Mouse (Mus musculus) adrenal gland, adult 2 months (tissue): ENCODE measurements around the gene Paqr5. TPM values are rescaled to one million over a fixed set of nuclear protein-coding genes. Genes with fewer than 3 reads are reported as not detected.

Experiments
- DNase-seq: peaks from one replicate; pipeline ENCODE4 v3.0.0; 2021
- long read RNA-seq: library from polyadenylated mRNA; stranded (forward); transcript quantifications from one replicate; pipeline ENCODE4 v2.0.0, GENCODE M21; 2021
- polyA plus RNA-seq: library from polyadenylated mRNA; depleted of rRNA; stranded (reverse); fragments of >200 nt; gene quantifications from 2 replicates; pipeline ENCODE4 v1.2.3, GENCODE M21; 2012; rRNA removed
- total RNA-seq, 2 experiments: library from RNA; stranded (reverse); gene quantifications; 2 replicates each; pipeline ENCODE4 v1.2.3; 2021

Paqr5 gene
- total RNA-seq (10 to 100 TPM in 1 of 2 experiments, under 1 TPM in 1; 0.93 to 16.3 TPM), polyA plus RNA-seq (16.8 and 22.9 TPM in 2 replicates)
- long read RNA-seq, partial matches to known transcripts = 0 of 1 reads
- long read RNA-seq, other reads (novel, unspliced or antisense) = 0 of 1 reads

DNA sequence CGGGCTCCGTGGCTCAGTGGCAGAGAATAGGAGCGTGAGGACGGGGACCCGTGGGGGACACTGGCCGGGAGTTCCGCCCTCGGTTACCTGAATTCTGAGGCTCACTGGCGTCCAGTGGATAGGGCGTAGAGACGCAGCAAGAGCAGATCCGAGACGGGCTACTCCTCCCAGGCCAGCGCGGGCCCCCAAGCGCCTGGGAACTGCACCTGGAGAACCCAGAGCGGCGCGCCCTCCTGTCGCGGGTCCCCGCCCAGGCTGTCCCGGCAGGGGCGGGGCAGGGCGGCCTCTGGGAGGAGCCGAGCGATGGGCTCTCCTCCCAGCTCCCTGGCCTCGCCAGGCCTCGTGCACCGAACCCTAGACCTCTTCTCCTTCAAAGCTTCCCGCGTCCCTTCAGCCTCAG is at the start of gene Paqr5:
TSS of gene Paqr5 (minus strand) at position 257 of the 400 bp plus-strand sequence.
- peak; percentile 80 for DNase-seq

DNA sequence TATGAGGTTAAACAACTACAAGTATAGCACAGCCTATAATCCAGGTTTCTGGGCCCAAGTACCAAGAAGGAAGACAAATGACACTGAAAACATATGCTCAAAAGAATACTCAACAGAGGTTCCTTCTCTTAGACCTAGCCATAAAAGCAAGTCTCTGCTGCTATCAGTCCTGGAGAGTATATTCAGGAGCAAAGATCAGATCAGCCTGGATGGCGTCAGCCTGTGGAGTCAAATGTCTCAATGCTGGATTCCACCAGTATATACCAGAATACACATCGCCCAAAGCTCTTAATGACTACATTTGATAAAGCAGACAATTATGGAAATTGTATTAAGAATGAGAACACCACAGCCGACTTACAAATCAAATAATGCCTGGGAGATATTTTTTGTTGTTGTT is 35.6 kb upstream of the Paqr5 start:
- no peak for DNase-seq

DNA sequence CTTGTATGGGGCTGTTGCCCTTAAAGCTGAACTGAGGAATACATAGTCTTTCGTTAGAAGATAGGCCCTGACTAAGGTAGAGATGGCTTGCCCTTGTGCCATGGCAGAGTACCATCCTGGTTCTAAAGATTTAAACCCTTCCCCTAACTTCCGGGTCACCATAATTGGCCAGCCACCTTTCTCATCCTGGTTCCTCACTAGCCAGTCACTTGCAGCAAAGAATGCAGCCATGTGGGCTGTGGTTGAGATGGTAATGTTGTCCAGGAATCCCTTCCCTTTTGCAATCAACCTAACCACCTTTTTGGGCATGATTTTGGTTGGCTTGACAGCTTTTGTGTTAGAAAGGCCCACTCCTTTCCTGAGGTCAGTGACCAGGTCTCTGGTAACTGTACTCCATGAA is 33.8 kb upstream of the Paqr5 start:
- no peak for DNase-seq

DNA sequence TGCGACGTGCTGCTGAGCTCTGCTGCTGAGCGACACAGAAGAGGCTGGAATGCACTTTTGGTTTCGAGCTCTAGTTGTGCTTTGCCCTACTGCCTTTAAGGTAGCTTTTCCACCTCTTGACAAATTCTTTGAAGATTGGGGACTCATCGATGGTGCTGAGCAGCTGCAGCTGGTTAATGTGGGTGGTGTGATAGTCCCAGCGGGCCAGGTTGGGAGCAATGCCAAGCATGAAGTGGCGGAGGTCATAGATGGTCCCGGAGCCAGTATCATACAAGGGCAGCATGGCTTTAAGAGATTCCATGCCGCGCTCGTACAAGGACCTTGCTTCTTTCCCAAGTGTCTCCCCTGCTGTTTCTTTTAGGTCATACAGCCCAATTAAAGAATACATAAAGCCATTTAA is 33.3 kb upstream of the Paqr5 start:
- no peak for DNase-seq

DNA sequence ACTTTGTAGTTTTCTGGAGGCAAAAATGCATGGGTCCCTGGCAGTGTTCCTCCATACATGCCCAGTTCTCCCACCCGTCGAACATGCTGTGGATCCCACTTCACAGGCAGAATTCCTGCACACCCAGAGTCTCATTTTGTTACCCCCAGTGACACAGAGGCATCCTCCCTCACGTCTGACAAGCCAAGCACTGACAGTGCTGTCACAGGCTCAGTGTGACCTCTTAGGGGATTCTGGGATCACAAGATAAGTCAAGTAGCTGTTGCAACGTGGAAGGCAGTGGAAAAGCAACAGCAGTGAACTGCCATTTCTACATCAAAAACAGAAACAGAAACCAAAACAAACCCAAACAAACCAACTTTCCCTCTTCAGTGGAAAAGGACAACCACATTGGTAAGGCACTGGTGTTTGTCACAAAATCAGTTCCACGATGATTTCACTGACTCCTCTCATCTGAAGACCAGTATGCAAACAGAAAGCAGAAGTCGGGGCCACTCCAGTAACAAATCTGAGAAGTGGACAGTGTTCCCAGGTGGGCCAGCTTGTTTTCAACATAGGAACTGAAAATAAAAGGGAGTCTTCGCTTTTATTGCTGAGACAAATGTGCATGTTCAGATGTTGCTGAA is 31.3 kb upstream of the Paqr5 start:
- no peak for DNase-seq

DNA sequence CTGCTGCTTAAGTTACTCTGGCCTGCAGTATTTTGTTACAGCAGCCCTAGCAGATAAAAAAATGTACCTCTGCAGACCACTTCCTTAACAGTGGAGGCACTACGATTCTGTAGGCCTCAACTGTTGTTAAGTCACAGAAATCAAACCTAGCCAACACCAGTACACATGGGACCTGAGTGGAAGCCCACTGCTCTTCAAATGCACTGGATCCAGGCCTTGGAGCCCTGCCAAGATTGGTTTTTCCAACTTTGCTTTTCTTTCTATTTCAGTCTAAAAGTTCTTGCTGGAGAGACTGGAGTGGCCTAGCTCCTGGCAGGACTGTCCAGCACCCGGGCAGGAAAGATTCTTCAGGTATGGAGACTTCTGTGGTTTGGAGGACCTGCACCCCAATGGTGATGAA is 29.6 kb upstream of the Paqr5 start:
- no peak for DNase-seq

DNA sequence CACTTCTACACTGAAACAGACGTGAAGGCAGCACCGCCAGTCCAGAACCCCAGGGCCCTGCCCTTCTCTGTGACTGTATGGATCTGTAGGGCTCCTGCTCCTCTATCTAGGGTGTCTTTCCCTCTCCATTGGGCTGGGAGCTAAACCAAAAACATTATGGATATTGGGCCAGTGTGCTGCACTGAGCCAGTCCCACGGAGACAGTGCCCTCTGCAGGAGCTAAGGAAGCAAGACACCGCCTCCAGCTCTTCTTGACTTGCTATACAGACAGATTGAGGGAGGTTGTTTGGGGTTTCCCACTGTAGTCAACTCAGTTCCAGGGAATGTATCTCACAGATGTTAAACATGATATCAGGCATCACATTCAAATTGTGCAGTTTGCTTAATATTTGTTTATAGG is 24.1 kb upstream of the Paqr5 start:
- no peak for DNase-seq

DNA sequence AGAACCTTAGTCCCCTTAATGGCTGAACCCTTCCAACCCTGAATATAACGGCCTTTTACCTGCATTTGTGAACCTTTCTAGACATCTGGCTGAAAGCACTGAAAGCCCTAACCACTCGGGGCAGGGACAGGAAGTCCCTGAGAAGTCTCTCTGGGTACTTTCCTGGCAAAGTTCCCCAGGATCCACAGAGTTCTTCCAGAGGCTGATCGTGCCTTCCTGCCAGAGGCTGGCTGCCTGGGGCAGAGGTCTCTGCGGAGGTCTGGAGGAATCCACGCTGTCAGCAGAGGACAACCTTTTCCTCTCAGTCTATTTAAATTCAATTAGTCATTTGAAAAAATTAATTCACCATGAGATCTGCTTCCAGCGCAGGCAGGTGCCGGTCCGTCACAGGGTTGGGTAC is 22.5 kb upstream of the Paqr5 start:
- DNase-seq = no peak

DNA sequence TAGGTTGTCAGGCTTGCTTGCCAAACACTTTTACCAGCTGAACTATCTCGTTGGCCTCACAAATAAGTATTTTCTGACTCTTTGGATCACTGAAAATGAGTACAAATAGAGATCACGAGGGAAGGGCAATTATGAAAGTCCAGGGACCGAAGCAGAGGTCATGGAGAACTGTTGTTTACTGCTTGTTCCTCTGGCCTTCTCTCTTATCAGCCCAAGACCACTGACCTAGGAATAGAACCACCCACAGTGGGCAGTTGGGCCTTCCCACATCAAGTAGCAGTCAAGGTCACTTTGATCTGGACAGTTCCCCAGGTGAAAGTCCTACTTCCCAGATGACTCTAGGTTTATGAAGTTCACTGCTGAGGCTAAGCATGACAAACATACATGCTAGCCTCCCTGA is 15.5 kb upstream of the Paqr5 start:
- no peak for DNase-seq

DNA sequence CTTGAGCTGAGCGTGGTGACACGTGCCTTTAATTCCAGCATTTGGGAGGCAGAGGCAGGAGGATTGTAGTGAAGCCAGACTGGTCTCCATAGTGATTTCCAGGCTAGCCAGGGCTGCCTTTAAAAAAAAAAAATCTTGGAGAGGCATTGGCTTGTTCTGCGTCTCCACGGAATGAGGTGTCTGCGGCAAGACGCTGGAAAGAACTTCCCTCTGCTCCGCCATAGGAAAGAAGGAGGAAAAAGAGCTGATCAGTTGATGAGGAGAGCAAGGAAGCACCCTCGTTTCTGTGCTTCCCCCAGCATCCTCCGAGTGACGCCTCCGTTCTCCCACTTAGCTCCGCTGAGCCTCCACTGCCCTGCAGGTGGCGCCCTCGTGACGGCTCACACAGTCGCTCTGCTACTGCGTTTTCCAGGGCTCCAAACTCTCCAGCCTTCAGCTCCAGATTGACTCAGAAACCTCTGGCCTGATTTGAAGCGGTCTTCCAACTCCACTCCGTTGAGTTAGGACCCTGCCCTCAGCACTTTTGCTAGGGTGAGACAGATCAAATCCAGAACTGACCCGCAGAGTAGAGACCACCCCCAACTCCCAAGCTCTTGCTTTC is 13.5 kb upstream of the Paqr5 start:
- peak; percentile 89 for DNase-seq

DNA sequence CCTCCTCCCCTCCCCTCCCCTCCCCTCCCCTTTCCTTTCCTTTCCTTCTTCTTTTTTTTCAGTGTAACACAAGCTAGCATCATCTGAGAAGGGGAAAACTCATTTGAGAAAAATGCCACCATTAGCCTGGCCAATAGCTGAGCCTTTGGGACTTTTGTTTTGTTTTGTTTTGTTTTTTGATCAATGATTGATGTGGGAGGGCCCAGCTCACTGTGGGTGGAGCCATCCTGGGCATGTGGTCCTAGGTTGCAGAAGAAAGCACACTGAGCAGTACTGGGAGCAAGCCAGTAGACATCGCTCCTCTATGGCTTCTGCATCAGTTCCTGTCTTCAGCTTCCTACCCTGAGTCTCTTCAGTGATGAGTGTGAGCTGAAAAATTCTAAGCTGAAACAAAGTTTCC is 9.2 kb upstream of the Paqr5 start:
- no peak for DNase-seq

DNA sequence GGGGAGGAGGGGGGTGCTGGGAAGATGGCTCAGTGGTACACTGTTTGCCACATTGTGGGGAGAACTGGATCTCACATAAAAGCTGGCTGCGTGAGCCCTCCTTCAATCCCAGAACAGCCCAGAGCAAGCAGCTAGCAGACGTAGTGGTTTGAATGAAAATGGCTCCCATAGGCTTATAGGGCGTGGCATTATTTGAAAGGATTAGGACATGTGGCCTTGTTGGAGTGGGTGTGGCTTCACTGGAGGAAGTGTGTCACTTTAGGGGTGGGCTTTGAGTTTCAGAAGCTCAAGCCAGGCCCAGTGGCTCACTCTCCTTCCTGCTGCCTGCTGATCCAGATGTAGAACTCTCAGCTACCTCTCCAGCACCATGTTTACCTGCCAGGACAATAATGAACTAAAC is 5.5 kb upstream of the Paqr5 start:
- no peak for DNase-seq

DNA sequence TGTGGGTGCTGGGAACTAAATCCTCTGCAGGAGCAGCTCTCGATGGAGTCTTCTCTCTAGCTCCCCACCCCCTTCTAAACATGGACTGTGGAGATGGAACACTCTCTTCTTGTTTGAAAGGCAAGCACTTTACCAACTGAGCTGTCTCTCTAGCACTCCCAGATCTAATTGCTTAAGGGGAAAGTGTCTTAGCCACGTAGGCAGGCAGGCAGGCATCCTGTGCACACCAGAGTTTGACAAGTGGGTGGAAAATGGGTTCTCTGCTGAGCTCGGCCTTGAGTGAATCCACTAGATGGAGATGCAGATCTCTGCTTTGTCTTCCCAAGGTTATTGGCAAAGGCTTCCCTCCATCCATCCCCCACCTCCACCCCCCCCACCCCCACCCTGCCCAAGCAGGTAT is 1.4 kb upstream of the Paqr5 start:
- no peak for DNase-seq

DNA sequence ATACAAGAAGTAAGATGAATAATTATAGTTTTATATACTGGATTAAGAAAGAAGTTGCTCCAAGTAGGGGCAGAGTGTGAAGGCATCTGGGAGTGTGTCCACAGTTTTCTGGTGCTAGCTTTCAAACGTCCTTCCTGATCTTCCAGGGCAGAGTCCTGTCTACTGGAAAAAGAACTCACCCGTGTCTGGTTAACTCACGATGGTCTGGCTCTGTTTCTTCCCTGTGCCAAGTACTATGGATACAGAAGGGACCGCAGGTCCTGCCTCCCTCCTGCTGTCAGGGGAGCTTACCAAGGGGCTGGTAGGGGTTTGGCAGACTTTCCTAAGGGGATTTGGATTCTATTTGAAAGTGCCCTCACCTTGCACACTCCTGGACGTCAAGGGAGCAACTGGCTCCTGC is 1.6 kb downstream of the Paqr5 start:
- DNase-seq = no peak

DNA sequence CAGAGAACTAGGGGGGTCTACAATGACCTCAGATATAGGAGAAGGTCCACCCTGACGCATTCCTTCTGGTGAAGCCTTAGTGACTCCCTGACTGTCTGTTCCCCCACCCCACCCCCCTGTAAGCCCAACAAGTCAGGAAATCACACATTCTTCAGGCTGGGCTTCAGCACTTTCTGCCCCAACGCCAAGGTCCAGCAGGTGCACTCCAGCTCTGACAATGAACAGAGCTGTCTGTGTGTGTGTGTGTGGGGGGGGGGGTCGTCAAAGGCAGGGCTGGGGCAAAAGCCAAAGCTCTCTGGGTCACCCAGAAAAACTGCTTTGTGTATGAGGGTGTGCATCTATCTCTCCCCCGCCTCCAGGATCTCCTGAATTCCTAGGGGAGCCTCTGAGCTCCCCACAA is 2.8 kb downstream of the Paqr5 start:
- no peak for DNase-seq

DNA sequence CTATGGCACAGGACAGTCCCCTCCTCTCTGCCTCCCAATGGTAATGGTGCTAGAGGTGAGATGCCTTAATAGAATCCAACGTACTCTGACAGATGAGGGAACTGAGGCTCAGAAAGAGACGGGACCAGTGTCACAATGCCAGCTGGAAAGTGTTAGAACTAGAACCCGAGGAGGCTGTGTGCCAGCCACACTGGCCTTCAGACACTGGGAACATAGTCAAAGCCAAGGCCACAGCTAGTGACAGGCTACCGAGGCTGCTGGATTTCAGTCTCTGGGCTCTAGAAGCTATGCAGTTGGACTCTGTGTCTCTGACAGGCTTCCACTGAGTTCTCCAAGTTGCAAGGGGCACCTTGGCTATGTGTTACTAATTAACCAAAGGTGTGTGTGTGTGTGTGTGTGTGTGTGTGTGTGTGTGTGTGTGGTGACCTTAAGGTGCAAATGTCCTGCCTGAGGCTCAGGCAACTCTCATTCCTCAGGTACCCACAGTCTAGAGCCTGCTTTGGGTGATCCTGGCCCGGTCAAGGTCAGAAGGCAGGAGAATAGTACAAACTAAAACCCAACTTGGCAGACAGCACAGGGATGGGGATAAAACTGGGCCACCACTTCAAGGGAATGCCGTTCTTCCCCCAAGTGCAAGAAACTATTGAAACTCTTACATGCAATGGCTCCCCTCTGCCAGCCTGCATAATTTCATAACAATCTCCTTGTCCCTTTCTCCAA is 3.5 kb downstream of the Paqr5 start:
- peak; percentile 82 for DNase-seq

DNA sequence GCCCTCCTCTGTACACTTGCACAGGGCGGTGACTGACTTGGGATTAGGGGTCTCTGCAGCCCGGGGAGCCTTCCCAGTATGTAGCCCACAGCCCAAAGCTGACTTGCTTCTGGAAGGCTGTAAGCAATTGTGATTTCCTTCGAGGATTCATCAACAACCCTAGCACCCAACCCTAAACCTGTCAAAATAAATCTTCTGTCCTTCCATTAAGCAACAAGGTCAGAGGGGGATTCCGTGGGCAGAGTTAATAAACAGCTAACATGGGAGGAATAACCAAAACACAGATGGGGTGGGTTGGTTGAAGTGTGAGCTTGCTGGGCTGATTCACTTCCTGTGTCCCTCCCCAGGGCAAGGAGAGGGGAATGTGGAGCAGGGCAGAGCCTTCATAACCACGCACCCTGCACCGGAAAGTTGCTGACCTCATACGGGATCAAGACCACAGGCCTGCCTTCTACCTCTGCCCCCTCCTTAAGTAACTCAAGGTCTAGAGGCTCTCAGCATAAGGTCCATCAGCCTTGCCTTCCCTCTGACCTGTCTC is 5.0 kb downstream of the Paqr5 start:
- DNase-seq = no peak

DNA sequence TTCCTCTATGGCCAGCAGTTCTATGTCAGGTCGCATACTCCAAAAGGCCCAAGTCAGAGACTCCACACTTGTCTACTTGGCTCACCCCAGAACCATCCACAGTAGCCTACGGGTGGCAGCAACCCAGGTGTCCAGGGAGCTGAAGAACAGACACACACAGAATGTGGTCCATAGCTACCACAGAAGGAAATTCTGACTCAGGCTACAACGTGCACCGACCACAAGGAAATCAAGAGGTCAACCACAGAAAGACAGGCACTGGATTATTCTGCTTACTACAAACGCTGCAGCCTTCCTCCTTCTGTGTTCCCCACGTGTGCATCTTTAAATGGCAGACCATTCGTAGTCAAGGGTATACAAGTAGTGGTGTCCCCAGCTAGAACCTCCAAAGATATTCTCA is 6.4 kb downstream of the Paqr5 start:
- DNase-seq = no peak

DNA sequence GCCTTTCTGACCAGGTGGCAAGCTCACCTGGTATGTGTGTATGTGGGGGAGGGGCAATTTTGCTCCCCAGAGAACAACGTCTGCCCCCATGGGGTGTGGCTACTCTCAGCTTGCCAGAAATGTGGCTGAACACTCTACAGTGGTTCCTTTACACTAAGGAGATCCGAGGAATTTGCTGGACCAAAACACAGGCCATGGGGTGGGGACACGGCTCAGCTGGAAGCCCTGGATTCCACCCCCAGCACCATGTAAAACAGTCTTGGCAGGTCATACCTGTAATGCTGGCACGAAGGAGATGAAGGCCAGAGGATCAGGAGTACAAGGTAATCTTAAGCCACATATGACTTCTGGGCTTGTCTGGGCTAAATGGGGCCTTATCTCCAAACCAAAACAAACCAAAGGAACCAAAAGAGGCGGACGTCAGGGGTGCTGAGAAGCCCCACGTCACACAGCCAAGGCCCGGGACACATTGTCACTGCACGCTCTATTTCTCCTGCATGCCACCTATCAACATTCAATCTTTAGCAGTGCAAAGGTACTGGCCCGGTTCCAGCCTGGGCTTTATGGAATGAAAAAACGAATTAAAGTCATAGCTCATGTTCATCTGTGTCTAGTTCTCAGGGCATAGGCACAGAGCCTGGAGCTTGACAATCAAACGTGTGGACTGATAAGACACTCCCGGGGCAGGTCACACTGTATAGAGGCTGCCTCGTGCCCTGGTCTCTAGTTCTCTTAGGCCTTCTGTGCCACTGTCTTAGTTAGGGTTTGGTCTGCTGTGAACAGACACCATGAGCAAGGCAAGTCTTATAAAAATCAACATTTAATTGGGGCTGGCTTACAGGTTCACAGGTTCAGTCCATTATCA is 8.2 kb downstream of the Paqr5 start:
- DNase-seq = no peak

DNA sequence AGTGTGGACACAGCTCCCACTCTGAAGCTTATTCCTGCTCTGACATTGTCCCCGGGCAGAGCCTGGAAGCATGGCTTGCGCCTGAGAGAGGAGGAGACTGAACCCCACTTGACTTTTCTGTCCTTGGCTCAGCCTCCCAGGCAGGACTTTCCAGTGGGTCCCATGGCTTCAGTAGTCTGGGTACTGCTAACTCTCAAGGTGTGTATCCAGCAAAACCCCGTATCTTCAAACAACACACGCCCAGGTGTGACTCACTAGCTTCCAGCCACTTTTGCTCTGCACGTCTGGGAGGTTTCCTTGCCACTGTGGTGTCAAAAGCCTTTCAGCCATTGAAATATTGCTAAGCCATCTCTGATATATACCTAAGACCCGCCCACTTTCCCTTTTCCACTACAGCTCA is 9.3 kb downstream of the Paqr5 start:
- DNase-seq = no peak

DNA sequence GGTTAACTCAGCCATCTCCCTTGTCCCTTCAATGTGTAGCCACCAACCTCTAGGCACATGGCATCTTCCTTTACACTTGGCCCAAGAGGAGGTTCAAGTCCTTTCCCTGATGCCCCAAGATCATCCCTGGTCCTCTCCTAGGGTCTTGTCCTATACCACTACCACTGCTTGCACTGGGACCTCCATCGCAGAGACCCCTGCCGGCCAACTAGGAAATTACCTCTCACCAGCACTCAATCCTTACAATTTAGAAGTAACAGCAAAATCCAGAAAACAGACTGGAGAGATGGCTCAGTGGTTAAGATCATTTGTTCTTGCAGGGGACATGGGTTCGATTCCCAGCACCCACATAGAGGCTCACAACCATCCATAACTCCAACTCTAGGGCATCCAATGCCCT is 11.2 kb downstream of the Paqr5 start:
- DNase-seq = no peak
